30 mouse cellular contexts compared by ENCODE assay signal in genomic region chr6:137014346-137014745, GRCm38 (mm10).
DNase-seq lines count a peak whose midpoint lies in the region; ATAC-seq and TF ChIP-seq lines count a peak whose summit lies in the region.
"Had no signal": no experiment of that assay in that cellular context is flagged by ENCODE, and none has a peak within 500 bp of the region (broad histone marks: within the 10 kb centered on the region; RNA-seq: fewer than 3 reads in every experiment).

No protein-coding gene starts in this region.

- no peak overlapping the region for H3K4me2 ChIP-seq in hindbrain, postnatal 0 days (ENCODE audit: low read depth, low read length)
- H3K4me2 ChIP-seq in hindbrain, embryonic 11.5 days (replicated peaks; ENCODE audit: low read depth, low read length) = no peak overlapping the region
- no peak overlapping the region for H3K4me2 ChIP-seq in neural tube, embryonic 15.5 days
- H3K4me2 ChIP-seq: embryonic facial prominence, embryonic 13.5 days; forebrain, embryonic 15.5 days; heart, embryonic 15.5 days; hindbrain, embryonic 12.5 days; limb, embryonic 15.5 days; liver, embryonic 13.5 days; midbrain, embryonic 12.5 days had no signal

- DNase-seq in adrenal gland, postnatal 14 days = peak; percentile 9
- no peak for DNase-seq in adrenal gland, adult 18-20 months (ENCODE audit: low spot score in 2 of 2)
- DNase-seq in hindbrain, postnatal 0 days (ENCODE audit: low spot score) = peak; percentile 35
- no peak for DNase-seq in hindbrain, embryonic 11.5 days (ENCODE audit: low spot score)
- DNase-seq in cerebellum, adult 18-20 months = peak; percentile 8 to 11
- peak; percentile 72 to 76 for DNase-seq in cerebellum, postnatal 14 days
- DNase-seq in left cerebral cortex, adult 11 months (ENCODE audit: low spot score) = no peak
- DNase-seq: gastrocnemius, postnatal 10 days; kidney, adult 8-10 months; kidney, postnatal 10 days; layer of hippocampus, adult 9-11 months; liver, embryonic 13.5 days; lung, adult 18-20 months; lung, postnatal 4 days; retina, postnatal 1 day; right cerebral cortex, postnatal 14 days; thymus, adult 2 months; thymus, postnatal 36 days had no signal

- no peaks in the 10 kb centered on the region for H3K27me3 ChIP-seq in hindbrain, postnatal 0 days (ENCODE audit: insufficient read depth, low read length)
- no peaks in the 10 kb centered on the region for H3K27me3 ChIP-seq in hindbrain, embryonic 11.5 days (ENCODE audit: control insufficient read depth, insufficient read depth, low read length)
- no peaks in the 10 kb centered on the region for H3K27me3 ChIP-seq in neural tube, embryonic 15.5 days (replicated peaks)
- H3K27me3 ChIP-seq: embryonic facial prominence, embryonic 13.5 days; forebrain, embryonic 15.5 days; heart, embryonic 15.5 days; hindbrain, embryonic 12.5 days; limb, embryonic 15.5 days; liver, embryonic 13.5 days; megakaryocyte, embryonic 14.5 days; midbrain, embryonic 12.5 days; Patski had no signal

- H3K4me3 ChIP-seq in hindbrain, postnatal 0 days (ENCODE audit: low read length) = no peak overlapping the region
- H3K4me3 ChIP-seq in hindbrain, embryonic 11.5 days (ENCODE audit: low read depth, low read length) = no peak overlapping the region
- no peak overlapping the region for H3K4me3 ChIP-seq in neural tube, embryonic 15.5 days (replicated peaks)
- H3K4me3 ChIP-seq: embryonic facial prominence, embryonic 13.5 days; forebrain, embryonic 10.5 days; forebrain, embryonic 15.5 days; heart, embryonic 15.5 days; hindbrain, embryonic 12.5 days; limb, embryonic 15.5 days; liver, embryonic 13.5 days; megakaryocyte, embryonic 14.5 days; midbrain, embryonic 12.5 days had no signal

- no peak overlapping the region for H3K27ac ChIP-seq in hindbrain, postnatal 0 days
- H3K27ac ChIP-seq in hindbrain, embryonic 11.5 days (ENCODE audit: low read depth, low read length) = no peak overlapping the region
- H3K27ac ChIP-seq in neural tube, embryonic 15.5 days (replicated peaks) = no peak overlapping the region
- H3K27ac ChIP-seq: embryonic facial prominence, embryonic 13.5 days; forebrain, embryonic 10.5 days; forebrain, embryonic 15.5 days; heart, embryonic 15.5 days; hindbrain, embryonic 12.5 days; limb, embryonic 15.5 days; liver, embryonic 13.5 days; midbrain, embryonic 12.5 days had no signal

- no peak for TF ChIP-seq CTCF in hindbrain, postnatal 0 days (IDR thresholded peaks at IDR 0.05; ENCODE audit: low read depth)

- no peak for ATAC-seq in hindbrain, postnatal 0 days
- ATAC-seq in hindbrain, embryonic 11.5 days (ENCODE audit: low FRiP score) = no peak
- ATAC-seq in neural tube, embryonic 15.5 days (ENCODE audit: low FRiP score) = no peak
- ATAC-seq: forebrain, embryonic 15.5 days; intestine, embryonic 16.5 days; lung, postnatal 0 days; Patski had no signal

- H3K36me3 ChIP-seq in hindbrain, postnatal 0 days (ENCODE audit: insufficient read depth, low read length) = no peaks in the 10 kb centered on the region
- no peaks in the 10 kb centered on the region for H3K36me3 ChIP-seq in hindbrain, embryonic 11.5 days (ENCODE audit: control insufficient read depth, insufficient read depth, low read length)
- no peaks in the 10 kb centered on the region for H3K36me3 ChIP-seq in neural tube, embryonic 15.5 days
- H3K36me3 ChIP-seq: embryonic facial prominence, embryonic 13.5 days; forebrain, embryonic 10.5 days; forebrain, embryonic 15.5 days; heart, embryonic 15.5 days; hindbrain, embryonic 12.5 days; limb, embryonic 15.5 days; liver, embryonic 13.5 days; midbrain, embryonic 12.5 days had no signal

- no peaks in the 10 kb centered on the region for H3K4me1 ChIP-seq in hindbrain, postnatal 0 days (ENCODE audit: insufficient read depth, low read length)
- no peaks in the 10 kb centered on the region for H3K4me1 ChIP-seq in hindbrain, embryonic 11.5 days (replicated peaks; ENCODE audit: control insufficient read depth, insufficient read depth, low read length)
- no peaks in the 10 kb centered on the region for H3K4me1 ChIP-seq in neural tube, embryonic 15.5 days
- H3K4me1 ChIP-seq: forebrain, embryonic 10.5 days; forebrain, embryonic 15.5 days; heart, embryonic 15.5 days; hindbrain, embryonic 12.5 days; liver, embryonic 13.5 days; megakaryocyte, embryonic 14.5 days; midbrain, embryonic 12.5 days had no signal

- H3K9ac ChIP-seq in hindbrain, postnatal 0 days (replicated peaks; ENCODE audit: low read length) = no peak overlapping the region
- H3K9ac ChIP-seq in hindbrain, embryonic 11.5 days (ENCODE audit: low read depth, low read length) = no peak overlapping the region
- no peak overlapping the region for H3K9ac ChIP-seq in neural tube, embryonic 15.5 days (replicated peaks)
- H3K9ac ChIP-seq: embryonic facial prominence, embryonic 13.5 days; forebrain, embryonic 15.5 days; heart, embryonic 15.5 days; hindbrain, embryonic 12.5 days; limb, embryonic 15.5 days; liver, embryonic 13.5 days; midbrain, embryonic 12.5 days had no signal

- WGBS in hindbrain, postnatal 0 days = 45% methylated on average over 6 of the region's 6 CpGs
- 65% methylated on average over 6 of the region's 6 CpGs for WGBS in hindbrain, embryonic 11.5 days
- 68% methylated on average over 6 of the region's 6 CpGs for WGBS in neural tube, embryonic 15.5 days

- H3K9me3 ChIP-seq in hindbrain, postnatal 0 days (ENCODE audit: low read length) = no peaks in the 10 kb centered on the region
- no peaks in the 10 kb centered on the region for H3K9me3 ChIP-seq in hindbrain, embryonic 11.5 days (ENCODE audit: control insufficient read depth, low read length)
- no peaks in the 10 kb centered on the region for H3K9me3 ChIP-seq in neural tube, embryonic 15.5 days (replicated peaks)
- H3K9me3 ChIP-seq: embryonic facial prominence, embryonic 13.5 days; forebrain, embryonic 10.5 days; forebrain, embryonic 15.5 days; heart, embryonic 15.5 days; hindbrain, embryonic 12.5 days; limb, embryonic 15.5 days; liver, embryonic 13.5 days; midbrain, embryonic 12.5 days had no signal

Comparison
In these comparisons a context has a peak if more than half of its experiments do, and no peak if none do; other contexts are left out.
1. DNase-seq: peak in adrenal gland, postnatal 14 days (single experiment), hindbrain, postnatal 0 days (single experiment), cerebellum, adult 18-20 months (2 of 2) and cerebellum, postnatal 14 days (2 of 2); none in adrenal gland, adult 18-20 months (0 of 2), hindbrain, embryonic 11.5 days (single experiment) and left cerebral cortex, adult 11 months (single experiment).